Mouse (Mus musculus) right cerebral cortex, postnatal 25 days (tissue): ENCODE measurements around the gene Fign.

Source experiments
- DNase-seq: peaks from one replicate; pipeline ENCODE4 v3.0.0; 2022

The Fign gene

DNA sequence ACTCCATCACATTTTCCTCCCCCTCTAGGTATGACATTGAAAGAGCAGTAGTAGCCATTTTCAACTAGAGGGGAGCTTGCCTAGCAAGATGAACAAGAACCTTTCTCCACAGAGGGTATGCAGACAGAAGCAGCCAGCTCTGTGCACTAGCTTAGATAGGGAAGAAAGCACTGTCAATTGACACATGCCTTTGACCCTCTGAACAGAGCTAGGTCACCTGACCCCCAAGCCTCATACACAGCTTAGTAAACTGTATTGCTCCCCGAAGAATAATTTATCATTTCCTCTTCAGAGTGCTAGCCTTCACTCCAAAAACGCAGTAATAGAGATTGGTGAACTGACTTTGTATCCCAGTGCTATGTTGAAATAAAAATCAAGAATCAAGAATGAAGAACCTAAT is 49.7 kb downstream of the Fign start:
- DNase-seq = no peak

DNA sequence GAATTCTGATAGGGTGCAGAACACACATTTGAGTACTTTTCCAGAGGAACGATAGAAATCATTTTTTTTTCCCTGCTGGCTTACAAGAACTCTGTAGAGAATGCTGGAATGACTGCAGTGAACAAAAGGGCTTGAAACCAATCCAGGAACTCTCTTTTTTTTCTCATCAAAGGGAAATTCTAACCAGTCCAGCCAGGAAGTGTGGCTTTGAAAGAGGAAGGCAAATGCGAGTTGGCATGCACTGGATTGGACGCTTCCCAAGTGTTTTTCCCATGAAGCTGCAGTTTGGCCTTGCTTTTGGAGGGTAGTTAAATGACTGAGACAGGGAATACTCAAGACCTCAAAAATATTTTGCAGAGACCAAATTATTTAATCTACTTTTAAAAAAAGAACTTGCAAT is 54.7 kb downstream of the Fign start:
- DNase-seq = no peak

DNA sequence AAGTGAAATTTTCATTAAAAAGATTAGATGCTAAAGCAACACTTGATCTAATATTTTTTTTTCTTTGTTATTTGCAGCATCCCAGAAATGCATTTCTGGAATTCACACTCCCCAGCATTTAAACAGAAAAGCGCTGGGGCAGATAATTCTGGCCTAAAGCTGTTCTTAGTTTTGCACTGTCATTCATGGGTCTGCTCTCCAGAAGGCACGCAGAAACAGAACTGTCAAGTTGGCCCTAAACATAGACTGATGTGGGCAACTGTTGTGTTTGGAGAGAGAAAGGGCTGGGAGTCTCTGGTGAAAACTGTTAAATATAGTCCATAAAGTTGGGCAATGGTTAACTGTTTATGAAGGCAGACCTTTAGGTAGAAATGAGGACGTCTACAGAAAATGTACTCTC is 62.4 kb downstream of the Fign start:
- no peak for DNase-seq

DNA sequence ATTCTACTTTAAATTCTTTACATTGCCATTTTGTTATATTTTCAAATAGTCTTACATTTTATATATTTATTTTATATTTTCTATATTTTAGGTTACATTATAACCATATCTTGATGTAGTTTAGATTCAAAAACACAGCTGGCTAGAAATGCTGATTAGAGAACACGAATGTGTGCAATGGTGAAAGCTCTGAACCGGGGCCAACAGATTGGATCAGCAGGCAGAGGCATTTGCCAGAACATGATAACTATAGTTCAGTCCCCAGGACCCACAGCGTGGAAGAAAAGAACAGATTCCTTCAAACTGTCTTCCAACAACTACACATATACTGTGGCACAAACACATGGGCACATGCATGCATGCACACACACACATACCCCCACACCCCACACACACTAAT is 64.0 kb downstream of the Fign start:
- DNase-seq = no peak

DNA sequence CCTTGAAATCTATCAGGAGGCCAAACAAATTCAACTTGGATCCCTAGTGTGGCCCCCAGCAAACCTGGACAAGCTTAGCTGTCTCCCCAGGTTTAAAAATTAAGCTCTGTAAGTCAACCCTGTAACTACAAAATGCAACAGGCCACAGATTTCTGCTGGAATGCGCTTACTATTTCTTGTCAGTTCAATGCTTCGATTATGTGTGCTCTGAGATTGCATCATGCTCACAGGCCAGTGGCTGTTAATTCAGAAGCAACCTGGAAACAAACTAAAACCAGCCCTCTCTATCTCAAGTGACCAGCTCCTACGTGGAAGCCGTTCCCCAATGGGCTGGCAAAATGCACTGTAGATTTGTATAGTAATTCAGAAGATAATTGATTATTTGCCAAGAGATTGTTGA is 71.9 kb downstream of the Fign start:
- no peak for DNase-seq

DNA sequence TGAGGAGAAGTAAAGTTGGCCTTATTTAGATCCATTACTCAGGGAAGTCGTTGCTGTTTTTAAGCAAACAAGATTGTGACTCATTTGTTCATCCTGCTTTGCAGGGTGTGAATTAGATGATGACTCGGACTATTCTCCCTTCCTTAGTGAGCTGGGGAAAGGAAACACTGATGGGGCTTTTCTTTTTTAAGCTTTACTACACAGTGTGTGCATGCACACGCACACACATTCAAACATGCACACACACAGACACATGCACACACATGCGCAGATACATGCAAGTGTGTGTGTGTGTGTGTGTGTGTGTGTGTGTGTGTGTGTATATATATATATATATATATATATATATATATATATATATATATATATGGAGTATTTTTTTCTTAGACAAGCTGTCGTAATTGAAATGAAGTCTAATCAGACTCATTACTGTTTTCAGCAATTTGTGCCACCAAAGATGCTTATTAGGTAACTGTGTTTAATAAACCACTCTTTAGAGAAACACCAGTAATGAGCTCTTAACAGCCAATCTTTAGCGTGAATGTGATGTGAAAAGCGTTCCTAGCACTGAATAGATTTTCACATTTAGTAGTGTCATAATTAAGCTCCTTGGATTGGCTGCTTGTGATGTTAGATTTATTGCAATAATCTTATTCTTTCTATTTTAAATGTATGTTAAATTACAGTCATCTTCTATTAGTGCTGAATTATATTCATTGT is 103.4 kb downstream of the Fign start:
- DNase-seq = no peak

DNA sequence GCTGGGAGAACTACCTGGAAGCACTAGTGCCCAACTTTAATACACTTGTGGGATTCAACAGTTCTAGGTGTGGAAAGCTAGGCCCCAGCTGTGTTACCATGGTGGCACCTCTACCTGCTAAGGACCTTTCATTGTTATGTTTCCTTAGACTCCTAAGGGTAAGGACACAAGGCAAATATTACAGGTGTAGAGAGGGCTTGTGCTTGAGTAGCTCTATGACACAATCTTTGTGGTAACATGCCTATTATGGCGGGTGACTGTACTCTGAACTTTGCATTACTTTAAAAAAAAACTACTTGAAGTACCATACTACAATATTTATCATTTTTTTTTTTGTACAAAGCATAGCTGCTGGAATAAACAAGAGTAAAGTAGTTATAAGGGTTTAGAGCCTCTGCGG is 112.4 kb downstream of the Fign start:
- DNase-seq = no peak

DNA sequence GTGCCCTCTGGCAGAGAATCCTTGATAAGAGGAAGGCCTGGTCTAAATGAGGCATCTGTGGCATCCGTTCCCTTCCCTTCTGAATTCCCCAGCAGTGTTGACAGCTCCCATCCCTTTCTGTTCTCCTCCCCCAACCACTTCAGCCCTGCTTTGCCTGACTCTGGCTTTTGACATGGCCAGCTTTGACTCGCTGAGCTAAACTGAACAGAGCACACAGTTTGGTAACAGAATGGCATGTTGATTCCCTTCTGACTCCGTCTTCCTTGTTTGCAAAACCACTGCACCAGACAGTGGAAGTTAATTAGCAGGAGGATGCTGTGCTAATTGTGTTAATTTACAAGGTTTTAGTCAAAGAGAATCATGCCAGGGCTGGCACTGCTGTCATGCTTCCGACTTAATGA is 115.5 kb downstream of the Fign start:
- DNase-seq = no peak

DNA sequence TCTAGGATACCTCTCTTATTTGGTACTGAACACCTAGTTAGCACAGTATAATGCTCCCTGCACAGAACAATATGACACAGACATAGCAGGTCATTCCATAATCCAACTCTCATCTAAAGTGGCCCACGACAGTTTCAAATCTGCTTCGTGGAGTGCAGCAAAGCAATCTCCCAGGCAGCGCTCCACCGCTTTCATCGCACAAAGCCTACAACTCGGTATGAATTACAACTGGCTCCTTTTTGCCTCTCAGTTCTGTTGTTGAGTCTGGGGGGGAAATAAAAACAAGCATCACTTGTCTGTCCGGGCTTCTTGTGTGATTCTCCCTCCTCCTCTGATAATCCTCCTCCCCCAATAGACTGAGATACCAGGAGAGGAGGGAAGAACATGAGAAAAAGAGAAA is 116.4 kb downstream of the Fign start:
- DNase-seq = no peak

DNA sequence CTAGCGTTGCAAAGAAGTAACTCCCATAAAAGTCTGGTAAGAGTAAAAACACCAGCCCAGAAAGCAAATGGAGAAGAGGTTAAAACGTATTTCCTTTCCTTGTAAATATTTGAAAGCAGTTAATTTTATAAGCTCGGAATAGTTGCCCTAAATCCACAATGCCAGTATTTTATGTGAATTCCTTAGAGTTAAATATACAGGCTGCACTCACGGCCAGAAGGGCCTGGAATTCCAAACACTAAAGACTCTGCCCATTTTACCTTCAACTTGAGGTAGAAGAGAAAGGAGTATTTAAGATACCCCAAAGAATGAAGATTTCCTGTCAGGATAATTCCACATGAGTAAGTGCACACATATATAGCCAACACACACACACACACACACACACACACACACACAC is 128.2 kb downstream of the Fign start:
- no peak for DNase-seq

DNA sequence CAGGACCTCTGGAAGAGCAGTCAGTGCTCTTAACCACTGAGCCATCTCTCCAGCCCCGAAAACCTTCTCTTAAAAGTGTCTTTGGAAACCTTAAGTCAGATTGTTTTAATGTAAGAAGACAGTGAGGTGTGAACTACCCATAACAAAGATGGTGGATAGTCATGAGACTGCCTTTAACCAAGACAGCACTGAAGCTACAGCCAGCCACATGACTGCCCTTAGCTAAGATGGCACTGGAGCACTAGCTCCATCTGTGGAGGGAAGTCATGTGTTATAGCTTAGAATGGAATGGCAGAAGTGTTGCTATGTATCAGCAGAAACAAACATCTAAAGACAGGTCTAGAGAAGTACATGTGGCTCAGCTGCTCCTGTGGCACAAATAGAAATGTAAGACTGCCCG is 166.8 kb downstream of the Fign start:
- no peak for DNase-seq

DNA sequence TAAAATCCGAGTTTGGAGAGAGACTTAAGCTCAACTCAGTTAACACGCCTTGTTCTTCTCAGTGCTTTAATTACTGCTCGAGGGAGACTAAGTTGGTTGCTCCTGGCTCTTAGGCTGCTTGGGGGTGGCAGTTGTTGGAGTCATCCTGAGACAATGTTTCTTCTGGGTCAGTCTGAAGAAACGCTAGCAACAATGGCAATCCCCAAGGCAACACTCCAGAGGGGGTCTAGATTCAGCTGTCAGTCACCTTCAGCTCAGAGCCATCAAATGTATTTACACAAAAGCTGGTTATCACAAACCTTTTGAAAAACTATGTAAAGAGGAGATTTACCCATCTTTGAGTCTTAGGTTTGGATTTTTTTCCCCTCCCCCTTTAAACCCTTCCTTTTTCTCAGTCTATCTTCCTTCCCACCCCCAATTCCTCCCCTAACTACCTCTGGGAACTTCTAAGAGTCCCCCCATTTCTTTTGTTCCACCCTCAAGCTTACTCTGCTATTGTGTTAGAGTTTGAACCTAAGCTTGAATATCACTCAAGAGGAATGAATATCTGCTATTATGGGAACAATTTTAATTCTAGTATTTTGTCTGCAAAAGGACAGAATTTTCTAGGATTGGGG is 171.2 kb downstream of the Fign start:
- no peak for DNase-seq

DNA sequence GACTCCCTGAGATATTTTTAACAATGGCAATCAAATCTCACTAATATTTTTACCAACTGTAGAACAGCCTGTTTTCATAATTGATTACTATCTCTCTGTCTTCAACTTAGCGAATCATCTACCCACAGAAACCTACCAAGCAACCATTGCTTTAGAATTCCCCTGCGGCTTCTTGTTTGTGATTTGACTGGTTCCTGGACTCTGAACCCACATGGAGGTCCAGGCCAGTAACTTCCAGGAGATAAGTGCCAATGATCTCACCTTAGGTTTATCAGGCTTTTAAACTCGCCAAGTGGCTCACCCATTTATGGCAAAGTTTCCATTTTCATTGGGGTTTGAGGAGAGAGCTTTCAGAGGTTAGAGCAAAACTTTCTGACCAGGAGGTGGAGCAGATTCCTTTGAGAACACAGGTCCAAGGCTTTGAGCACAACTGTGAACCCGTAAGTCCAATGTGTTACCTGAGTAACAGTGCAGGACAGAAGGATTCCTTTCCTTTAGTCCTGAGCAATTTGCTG is 172.1 kb downstream of the Fign start:
- no peak for DNase-seq
